Mouse (Mus musculus): ENCODE data around the gene Ncf2. TPM values are rescaled to one million over a fixed set of nuclear protein-coding genes. Genes with fewer than 3 reads are reported as not detected.

Gene Ncf2
- polyA plus RNA-seq, 2 experiments, result 5.2 to 6.8 TPM

GRCm38 (mm10) chr1:152819558-152819957, 19.6 kb downstream of the Ncf2 start:
- H3K4me3 ChIP-seq (replicated peaks; ENCODE audit: low read length), result no peak overlapping the region
- no peak for ATAC-seq (ENCODE audit: low FRiP score, low read depth)
- no peak overlapping the region for H3K4me2 ChIP-seq (replicated peaks; ENCODE audit: low read depth, low read length, severe bottlenecking)
- DNase-seq (ENCODE audit: low spot score), result no peak
- no peak overlapping the region for H3K27ac ChIP-seq (replicated peaks; ENCODE audit: low read depth, low read length)
- no peak overlapping the region for H3K9ac ChIP-seq (ENCODE audit: low read depth, low read length, severe bottlenecking)
- no peaks in the 10 kb centered on the region for H3K4me1 ChIP-seq (ENCODE audit: control insufficient read depth, insufficient read depth, low read length)
- H3K9me3 ChIP-seq (ENCODE audit: control insufficient read depth, low read length), result no peaks in the 10 kb centered on the region
- no peaks in the 10 kb centered on the region for H3K27me3 ChIP-seq (ENCODE audit: control insufficient read depth, insufficient read depth, low read length)
- H3K36me3 ChIP-seq (ENCODE audit: control insufficient read depth, insufficient read depth, low read length), result no peaks in the 10 kb centered on the region
- WGBS, result 76% methylated on average over 6 of the region's 6 CpGs
- no peak for TF ChIP-seq POLR2A (IDR thresholded peaks at IDR 0.05; ENCODE audit: borderline replicate concordance, extremely low read depth, insufficient read depth, insufficient read length)

- H3K4me2 ChIP-seq (replicated peaks; ENCODE audit: low read depth, low read length, severe bottlenecking), result no peak overlapping the region
- no peak overlapping the region for H3K9ac ChIP-seq (ENCODE audit: low read depth, low read length, severe bottlenecking)
- TF ChIP-seq POLR2A (IDR thresholded peaks at IDR 0.05; ENCODE audit: borderline replicate concordance, extremely low read depth, insufficient read depth, insufficient read length), result no peak
- H3K27ac ChIP-seq (replicated peaks; ENCODE audit: low read depth, low read length), result no peak overlapping the region
- no peaks in the 10 kb centered on the region for H3K27me3 ChIP-seq (ENCODE audit: control insufficient read depth, insufficient read depth, low read length)
- no peaks in the 10 kb centered on the region for H3K4me1 ChIP-seq (ENCODE audit: control insufficient read depth, insufficient read depth, low read length)
- ATAC-seq (ENCODE audit: low FRiP score, low read depth) (no peak), DNase-seq (ENCODE audit: low spot score) (no peak)
- H3K36me3 ChIP-seq (ENCODE audit: control insufficient read depth, insufficient read depth, low read length), result no peaks in the 10 kb centered on the region
- no peaks in the 10 kb centered on the region for H3K9me3 ChIP-seq (ENCODE audit: control insufficient read depth, low read length)
- H3K4me3 ChIP-seq (replicated peaks; ENCODE audit: low read length), result no peak overlapping the region
- 79% methylated on average over 7 of the region's 7 CpGs for WGBS
Observed at GRCm38 (mm10) chr1:152820911-152821695, 21.1 kb downstream of the Ncf2 start.

GRCm38 (mm10) chr1:152821746-152822145, 21.8 kb downstream of the Ncf2 start:
- no peaks in the 10 kb centered on the region for H3K27me3 ChIP-seq (ENCODE audit: control insufficient read depth, insufficient read depth, low read length)
- H3K9ac ChIP-seq (ENCODE audit: low read depth, low read length, severe bottlenecking), result no peak overlapping the region
- H3K4me1 ChIP-seq (ENCODE audit: control insufficient read depth, insufficient read depth, low read length), result no peaks in the 10 kb centered on the region
- DNase-seq (ENCODE audit: low spot score) (no peak), ATAC-seq (ENCODE audit: low FRiP score, low read depth) (no peak)
- WGBS, result 83% methylated on average over 4 of the region's 4 CpGs
- H3K9me3 ChIP-seq (ENCODE audit: control insufficient read depth, low read length), result no peaks in the 10 kb centered on the region
- H3K4me3 ChIP-seq (replicated peaks; ENCODE audit: low read length), result no peak overlapping the region
- H3K27ac ChIP-seq (replicated peaks; ENCODE audit: low read depth, low read length), result no peak overlapping the region
- TF ChIP-seq POLR2A (IDR thresholded peaks at IDR 0.05; ENCODE audit: borderline replicate concordance, extremely low read depth, insufficient read depth, insufficient read length), result no peak
- no peak overlapping the region for H3K4me2 ChIP-seq (replicated peaks; ENCODE audit: low read depth, low read length, severe bottlenecking)
- H3K36me3 ChIP-seq (ENCODE audit: control insufficient read depth, insufficient read depth, low read length), result no peaks in the 10 kb centered on the region

- H3K36me3 ChIP-seq (ENCODE audit: control insufficient read depth, insufficient read depth, low read length), result no peaks in the 10 kb centered on the region
- no peaks in the 10 kb centered on the region for H3K4me1 ChIP-seq (ENCODE audit: control insufficient read depth, insufficient read depth, low read length)
- no peak overlapping the region for H3K4me2 ChIP-seq (replicated peaks; ENCODE audit: low read depth, low read length, severe bottlenecking)
- ATAC-seq (ENCODE audit: low FRiP score, low read depth) (no peak), DNase-seq (ENCODE audit: low spot score) (no peak)
- 71% methylated on average over 9 of the region's 9 CpGs for WGBS
- H3K27ac ChIP-seq (replicated peaks; ENCODE audit: low read depth, low read length), result no peak overlapping the region
- no peak overlapping the region for H3K4me3 ChIP-seq (replicated peaks; ENCODE audit: low read length)
- H3K9me3 ChIP-seq (ENCODE audit: control insufficient read depth, low read length), result no peaks in the 10 kb centered on the region
- H3K27me3 ChIP-seq (ENCODE audit: control insufficient read depth, insufficient read depth, low read length), result no peaks in the 10 kb centered on the region
- no peak for TF ChIP-seq POLR2A (IDR thresholded peaks at IDR 0.05; ENCODE audit: borderline replicate concordance, extremely low read depth, insufficient read depth, insufficient read length)
- H3K9ac ChIP-seq (ENCODE audit: low read depth, low read length, severe bottlenecking), result no peak overlapping the region
Observed at GRCm38 (mm10) chr1:152824206-152824605, 24.2 kb downstream of the Ncf2 start.

- H3K36me3 ChIP-seq (ENCODE audit: control insufficient read depth, insufficient read depth, low read length), result no peaks in the 10 kb centered on the region
- H3K4me3 ChIP-seq (replicated peaks; ENCODE audit: low read length), result no peak overlapping the region
- TF ChIP-seq POLR2A (IDR thresholded peaks at IDR 0.05; ENCODE audit: borderline replicate concordance, extremely low read depth, insufficient read depth, insufficient read length), result no peak
- DNase-seq (ENCODE audit: low spot score), result no peak
- ATAC-seq (ENCODE audit: low FRiP score, low read depth), result no peak
- no peak overlapping the region for H3K4me2 ChIP-seq (replicated peaks; ENCODE audit: low read depth, low read length, severe bottlenecking)
- no peak overlapping the region for H3K27ac ChIP-seq (replicated peaks; ENCODE audit: low read depth, low read length)
- H3K9me3 ChIP-seq (ENCODE audit: control insufficient read depth, low read length), result no peaks in the 10 kb centered on the region
- no peaks in the 10 kb centered on the region for H3K4me1 ChIP-seq (ENCODE audit: control insufficient read depth, insufficient read depth, low read length)
- no peak overlapping the region for H3K9ac ChIP-seq (ENCODE audit: low read depth, low read length, severe bottlenecking)
- WGBS, result 76% methylated on average over 5 of the region's 5 CpGs
- H3K27me3 ChIP-seq (ENCODE audit: control insufficient read depth, insufficient read depth, low read length), result no peaks in the 10 kb centered on the region
Observed at GRCm38 (mm10) chr1:152826446-152826845, 26.5 kb downstream of the Ncf2 start.

Data from limb, embryonic 14.5 days (tissue).